Mouse (Mus musculus) brain, embryonic 14.5 days (tissue): ENCODE data around the gene 1700113H08Rik.

ENCODE experiments used
- CTCF ChIP-seq: fragments of 200-500 bp; IDR thresholded peaks from 2 replicates; pipeline ENCODE4 v1.5.1; 2012; ENCODE audit warnings: inconsistent platforms, mild to moderate bottlenecking, moderate library complexity, borderline replicate concordance; ENCODE audit not compliant: insufficient read depth, insufficient read length; ENCODE audit errors: extremely low read depth
- POLR2A ChIP-seq: fragments of 200-500 bp; IDR thresholded peaks from 2 replicates; pipeline ENCODE4 v1.6.1; 2012; ENCODE audit warnings: mild to moderate bottlenecking, inconsistent platforms, borderline replicate concordance; ENCODE audit not compliant: poor library complexity, insufficient read depth, insufficient read length, severe bottlenecking; ENCODE audit errors: extremely low read depth

DNA sequence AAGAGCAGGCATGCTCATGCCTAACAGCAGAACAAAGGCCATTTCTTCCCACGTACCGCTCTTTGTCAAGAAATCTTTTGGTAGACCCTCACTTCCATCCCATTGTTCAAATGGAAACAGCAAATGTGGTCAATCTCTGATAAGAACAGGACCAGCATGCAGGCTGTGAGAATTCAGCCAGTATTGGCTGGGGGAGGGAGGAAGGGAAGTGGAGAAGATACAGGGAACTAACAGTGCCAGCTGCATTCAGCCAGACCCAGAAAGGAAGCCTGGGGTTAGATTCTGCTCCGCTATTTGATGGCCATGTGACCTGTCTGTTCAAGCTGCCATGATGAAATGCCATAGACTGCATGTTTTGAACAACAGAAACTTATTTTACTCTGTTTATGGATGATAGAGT, 18.0 kb upstream of the 1700113H08Rik start:
- TF ChIP-seq CTCF (no peak), POLR2A (no peak)
